Mouse (Mus musculus): ENCODE data around the gene Lingo3. TPM values are rescaled to one million over a fixed set of nuclear protein-coding genes. Genes with fewer than 3 reads are reported as not detected.

The Lingo3 gene
- polyA plus RNA-seq, 1 experiment from 2014 or later, result 0.04 TPM

DNA sequence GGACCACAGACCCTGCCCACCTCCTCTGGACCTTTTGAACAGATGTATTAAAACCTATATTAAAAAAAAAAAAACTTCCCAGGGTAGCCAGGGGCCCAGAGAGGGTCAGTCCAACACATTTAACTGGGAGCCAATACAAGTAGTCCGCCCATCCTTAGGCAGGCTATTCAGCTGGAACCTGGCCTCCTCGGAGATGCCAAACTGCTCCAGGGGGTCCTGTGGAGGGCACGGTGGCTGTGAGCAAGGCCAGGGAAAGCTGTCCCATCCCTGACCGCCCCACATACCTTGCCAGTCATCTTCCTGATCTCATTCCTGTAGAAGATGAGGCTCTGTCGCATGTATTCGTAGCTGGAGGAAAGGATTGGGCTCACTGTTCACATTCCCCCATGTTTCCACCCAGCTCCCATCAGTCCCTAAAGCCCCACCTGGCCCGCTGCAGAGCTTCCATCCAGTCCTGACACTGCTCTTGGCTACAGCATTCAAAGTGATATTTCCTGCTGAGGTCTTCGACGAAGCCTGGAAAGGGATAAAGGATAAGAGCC is 47.5 kb downstream of the Lingo3 start:
- H3K4me3 ChIP-seq (ENCODE audit: low read depth, low read length), result no peak overlapping the region
- 0 out of 2 replicates have a peak overlapping the region, but pooled peaks have one; percentile 97 for H3K9ac ChIP-seq (ENCODE audit: low read depth, low read length)
- no peak overlapping the region for H3K4me2 ChIP-seq (replicated peaks; ENCODE audit: low read depth)
- no peaks in the 10 kb centered on the region for H3K27me3 ChIP-seq (replicated peaks; ENCODE audit: control insufficient read depth, insufficient read depth, low read length)
- no peak overlapping the region for H3K27ac ChIP-seq (ENCODE audit: low read depth, low read length)
- no peaks in the 10 kb centered on the region for H3K4me1 ChIP-seq (replicated peaks; ENCODE audit: control insufficient read depth, insufficient read depth, low read length)
- H3K36me3 ChIP-seq (ENCODE audit: control insufficient read depth, insufficient read depth), result peaks cover 45% of the 10 kb centered on the region
- no peak for ATAC-seq
- WGBS, result 86% methylated on average over 9 of the region's 9 CpGs
- H3K9me3 ChIP-seq (ENCODE audit: control insufficient read depth), result no peaks in the 10 kb centered on the region
- TF ChIP-seq CTCF (IDR thresholded peaks at IDR 0.05; ENCODE audit: low read depth), result no peak

DNA sequence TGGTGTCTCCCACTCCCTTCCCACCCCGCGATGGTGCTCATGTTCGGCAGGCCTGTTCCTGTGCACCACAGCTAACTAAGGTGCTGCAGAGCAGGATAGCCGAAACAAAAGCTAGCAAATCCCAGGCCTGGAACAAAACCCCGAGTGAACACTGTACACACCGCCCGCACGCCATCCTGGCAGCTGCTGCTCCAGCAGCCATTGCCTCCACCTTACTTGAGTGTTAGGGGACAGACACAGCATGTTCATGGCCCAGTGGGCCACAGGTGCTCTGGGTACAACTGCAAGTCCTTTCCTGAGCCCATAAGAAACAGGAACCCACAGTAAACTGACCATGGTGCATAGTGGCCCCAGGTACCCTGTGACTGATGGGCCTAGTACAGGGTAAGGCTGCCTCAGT is 49.1 kb downstream of the Lingo3 start:
- H3K9me3 ChIP-seq (ENCODE audit: control insufficient read depth), result no peaks in the 10 kb centered on the region
- ATAC-seq, result no peak
- no peak overlapping the region for H3K27ac ChIP-seq (ENCODE audit: low read depth, low read length)
- no peak for TF ChIP-seq CTCF (IDR thresholded peaks at IDR 0.05; ENCODE audit: low read depth)
- peaks cover 55% of the 10 kb centered on the region for H3K36me3 ChIP-seq (ENCODE audit: control insufficient read depth, insufficient read depth)
- no peak overlapping the region for H3K4me2 ChIP-seq (replicated peaks; ENCODE audit: low read depth)
- no peak overlapping the region for H3K9ac ChIP-seq (ENCODE audit: low read depth, low read length)
- no peaks in the 10 kb centered on the region for H3K4me1 ChIP-seq (replicated peaks; ENCODE audit: control insufficient read depth, insufficient read depth, low read length)
- H3K4me3 ChIP-seq (ENCODE audit: low read depth, low read length), result no peak overlapping the region
- H3K27me3 ChIP-seq (replicated peaks; ENCODE audit: control insufficient read depth, insufficient read depth, low read length), result no peaks in the 10 kb centered on the region
- WGBS, result 86% methylated on average over 8 of the region's 8 CpGs

DNA sequence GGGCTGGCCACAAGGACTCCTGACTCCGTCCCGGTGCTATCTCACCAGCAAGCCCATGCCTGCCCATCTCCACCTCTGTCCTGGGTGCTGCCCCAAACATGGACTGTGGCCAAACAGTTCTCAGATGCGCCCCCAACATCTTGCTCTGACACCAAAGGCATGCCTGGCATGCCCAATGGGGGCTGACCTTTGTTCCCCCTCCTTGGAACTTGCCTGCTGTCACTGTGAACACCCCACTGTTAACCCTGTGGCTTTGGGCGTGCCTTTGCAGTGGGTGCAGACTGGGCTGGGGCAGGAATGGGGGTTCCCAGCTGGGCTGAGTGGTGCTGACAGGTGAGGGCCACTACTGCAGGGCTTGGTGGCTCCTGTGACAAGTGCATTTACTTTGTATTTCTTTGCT is 50.0 kb downstream of the Lingo3 start:
- no peak for TF ChIP-seq CTCF (IDR thresholded peaks at IDR 0.05; ENCODE audit: low read depth)
- 72% methylated on average over 4 of the region's 4 CpGs for WGBS

DNA sequence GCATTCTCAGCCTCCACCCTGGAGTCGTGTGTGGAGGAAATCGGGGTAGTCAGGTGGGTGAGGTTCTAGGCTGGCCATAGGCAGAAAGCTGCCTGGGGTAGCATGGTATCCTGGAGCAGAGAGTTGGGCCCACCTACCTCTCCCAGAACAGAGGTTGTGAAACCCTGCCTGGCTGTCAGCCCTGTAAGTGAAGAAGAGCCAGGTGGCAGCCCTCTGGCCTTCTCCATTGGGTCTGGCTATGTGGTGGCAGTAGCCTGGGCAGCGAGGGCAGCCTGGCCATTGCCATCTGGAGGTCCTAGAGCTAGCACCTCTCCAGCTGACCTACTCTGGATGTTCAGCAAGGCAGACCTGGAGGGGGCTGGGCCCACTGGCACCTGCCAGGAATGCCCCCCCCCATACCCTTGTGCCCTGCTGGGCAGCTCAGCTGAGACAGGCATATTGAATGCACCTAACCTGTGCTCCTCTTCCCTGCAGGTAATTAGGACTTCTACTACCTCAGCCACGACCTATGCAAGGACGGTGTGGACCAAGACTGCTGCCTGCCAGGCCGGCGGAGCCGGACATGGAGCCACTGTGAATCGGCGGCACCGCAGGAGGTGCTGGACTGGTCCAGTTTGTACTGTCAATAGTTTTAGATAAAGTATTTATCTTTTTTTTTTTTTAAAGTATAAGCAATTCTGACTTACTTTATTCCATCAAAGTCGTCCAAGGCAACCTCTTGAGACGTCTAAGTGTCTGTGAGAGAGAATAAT is 50.6 kb downstream of the Lingo3 start:
- no peak for ATAC-seq
- H3K36me3 ChIP-seq (ENCODE audit: control insufficient read depth, insufficient read depth), result peaks cover 70% of the 10 kb centered on the region
- H3K27me3 ChIP-seq (replicated peaks; ENCODE audit: control insufficient read depth, insufficient read depth, low read length), result no peaks in the 10 kb centered on the region
- no peaks in the 10 kb centered on the region for H3K4me1 ChIP-seq (replicated peaks; ENCODE audit: control insufficient read depth, insufficient read depth, low read length)
- H3K4me3 ChIP-seq (ENCODE audit: low read depth, low read length), result no peak overlapping the region
- no peak for TF ChIP-seq CTCF (IDR thresholded peaks at IDR 0.05; ENCODE audit: low read depth)
- H3K9me3 ChIP-seq (ENCODE audit: control insufficient read depth), result no peaks in the 10 kb centered on the region
- no peak overlapping the region for H3K27ac ChIP-seq (ENCODE audit: low read depth, low read length)
- WGBS, result 87% methylated on average over 13 of the region's 13 CpGs
- H3K4me2 ChIP-seq (replicated peaks; ENCODE audit: low read depth), result no peak overlapping the region
- no peak overlapping the region for H3K9ac ChIP-seq (ENCODE audit: low read depth, low read length)

More for the DNA sequence above, 50.0 kb downstream of the Lingo3 start:
- Histone ChIP-seq H3K36me3 (ENCODE audit: control insufficient read depth, insufficient read depth) (peaks cover 64% of the 10 kb centered on the region), H3K9me3 (ENCODE audit: control insufficient read depth) (no peaks in the 10 kb centered on the region), H3K4me1 (replicated peaks; ENCODE audit: control insufficient read depth, insufficient read depth, low read length) (no peaks in the 10 kb centered on the region), H3K4me2 (replicated peaks; ENCODE audit: low read depth) (no peak overlapping the region), H3K4me3 (ENCODE audit: low read depth, low read length) (no peak overlapping the region), H3K27ac (ENCODE audit: low read depth, low read length) (peak overlapping the region; percentile 41; the same call in 1 of the 2 replicates), H3K27me3 (replicated peaks; ENCODE audit: control insufficient read depth, insufficient read depth, low read length) (no peaks in the 10 kb centered on the region), H3K9ac (ENCODE audit: low read depth, low read length) (no peak overlapping the region)
- no peak for ATAC-seq

DNA sequence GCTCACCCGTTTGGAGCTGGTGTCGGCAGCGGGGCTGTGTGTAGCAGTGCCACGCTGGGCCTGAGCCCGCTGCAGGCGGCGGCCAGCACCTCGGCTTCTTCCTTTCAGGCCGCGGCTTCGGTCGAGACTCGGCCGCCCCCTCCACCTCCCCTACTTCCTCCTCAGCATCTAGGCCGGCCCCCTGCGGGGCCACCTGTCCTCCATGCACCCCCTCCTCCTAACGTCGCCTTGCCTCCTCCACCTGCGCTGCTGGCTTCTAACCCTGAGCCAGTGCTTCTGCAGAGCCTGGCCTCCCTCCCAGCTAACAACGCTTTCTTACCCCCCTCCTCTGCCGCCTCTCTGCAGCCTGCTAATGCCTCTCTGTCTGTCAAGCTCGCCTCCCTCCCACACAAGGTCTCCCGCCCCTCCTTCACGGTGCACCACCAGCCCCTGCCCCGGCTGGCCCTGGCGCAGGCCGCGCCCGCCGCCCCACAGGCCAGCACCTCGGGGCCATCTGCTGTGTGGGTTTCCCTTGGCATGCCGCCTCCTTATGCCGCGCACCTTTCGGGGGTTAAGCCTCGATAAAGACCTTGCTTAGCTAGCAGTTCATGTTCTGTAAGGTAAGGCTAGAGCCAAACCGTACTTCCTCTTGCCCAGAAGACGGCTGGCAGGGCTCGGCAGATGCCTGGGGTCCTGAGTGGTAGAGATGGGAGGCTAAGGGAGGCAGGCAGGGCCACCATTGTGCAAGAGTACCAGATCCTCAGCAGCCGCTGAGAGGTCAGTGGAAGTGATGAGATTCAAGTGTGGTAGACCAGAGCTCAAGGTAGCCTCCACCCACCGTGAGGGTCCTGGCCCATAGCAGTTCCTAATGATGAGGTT is 51.4 kb downstream of the Lingo3 start:
- Histone ChIP-seq H3K4me3 (ENCODE audit: low read depth, low read length) (no peak overlapping the region), H3K9me3 (ENCODE audit: control insufficient read depth) (no peaks in the 10 kb centered on the region), H3K27ac (ENCODE audit: low read depth, low read length) (no peak overlapping the region), H3K4me1 (replicated peaks; ENCODE audit: control insufficient read depth, insufficient read depth, low read length) (no peaks in the 10 kb centered on the region), H3K4me2 (replicated peaks; ENCODE audit: low read depth) (no peak overlapping the region), H3K9ac (ENCODE audit: low read depth, low read length) (no peak overlapping the region), H3K36me3 (ENCODE audit: control insufficient read depth, insufficient read depth) (peaks cover 78% of the 10 kb centered on the region), H3K27me3 (replicated peaks; ENCODE audit: control insufficient read depth, insufficient read depth, low read length) (no peaks in the 10 kb centered on the region)
- 66% methylated on average over 41 of the region's 41 CpGs for WGBS
- TF ChIP-seq CTCF (IDR thresholded peaks at IDR 0.05; ENCODE audit: low read depth), result no peak
- ATAC-seq, result no peak
